Mouse (Mus musculus) embryonic fibroblast, embryonic 13.5 days (primary cell): ENCODE results near the gene Sufu.

Source experiments
- CTCF ChIP-seq: IDR thresholded peaks from 2 replicates; pipeline ENCODE4 v1.5.1; 2011; ENCODE audit warnings: mild to moderate bottlenecking, control low read depth, low read length, moderate library complexity, borderline replicate concordance; ENCODE audit not compliant: insufficient read depth
- POLR2A ChIP-seq: IDR thresholded peaks from 2 replicates; pipeline ENCODE4 v1.6.1; 2011; ENCODE audit warnings: low read depth, mild to moderate bottlenecking, control low read depth, low read length, moderate library complexity

GRCm38 (mm10) chr19:46409506-46409905, 12.8 kb downstream of the Sufu start:
- no peak for TF ChIP-seq CTCF
- no peak for TF ChIP-seq POLR2A
